Mouse (Mus musculus) heart, adult 2 months (tissue): Measurements from ENCODE around the gene Cdh26.

ENCODE experiments used
- CTCF ChIP-seq: fragments of 200-600 bp; IDR thresholded peaks from 2 replicates; pipeline ENCODE4 v1.8.1; 2022; ENCODE audit warnings: antibody characterized with exemption, mild to moderate bottlenecking, moderate library complexity
- POLR2A ChIP-seq: fragments of 200-500 bp; IDR thresholded peaks from 2 replicates; pipeline ENCODE4 v1.6.1; 2011; ENCODE audit warnings: mild to moderate bottlenecking, low read depth, low read length, control low read depth; ENCODE audit not compliant: insufficient read depth

- TF ChIP-seq POLR2A = no peak
- no peak for TF ChIP-seq CTCF
Observed at GRCm38 (mm10) chr2:178479011-178479410, 48.7 kb downstream of the Cdh26 start.
